8 mouse cellular contexts compared by ENCODE assay signal in the genomic region with DNA sequence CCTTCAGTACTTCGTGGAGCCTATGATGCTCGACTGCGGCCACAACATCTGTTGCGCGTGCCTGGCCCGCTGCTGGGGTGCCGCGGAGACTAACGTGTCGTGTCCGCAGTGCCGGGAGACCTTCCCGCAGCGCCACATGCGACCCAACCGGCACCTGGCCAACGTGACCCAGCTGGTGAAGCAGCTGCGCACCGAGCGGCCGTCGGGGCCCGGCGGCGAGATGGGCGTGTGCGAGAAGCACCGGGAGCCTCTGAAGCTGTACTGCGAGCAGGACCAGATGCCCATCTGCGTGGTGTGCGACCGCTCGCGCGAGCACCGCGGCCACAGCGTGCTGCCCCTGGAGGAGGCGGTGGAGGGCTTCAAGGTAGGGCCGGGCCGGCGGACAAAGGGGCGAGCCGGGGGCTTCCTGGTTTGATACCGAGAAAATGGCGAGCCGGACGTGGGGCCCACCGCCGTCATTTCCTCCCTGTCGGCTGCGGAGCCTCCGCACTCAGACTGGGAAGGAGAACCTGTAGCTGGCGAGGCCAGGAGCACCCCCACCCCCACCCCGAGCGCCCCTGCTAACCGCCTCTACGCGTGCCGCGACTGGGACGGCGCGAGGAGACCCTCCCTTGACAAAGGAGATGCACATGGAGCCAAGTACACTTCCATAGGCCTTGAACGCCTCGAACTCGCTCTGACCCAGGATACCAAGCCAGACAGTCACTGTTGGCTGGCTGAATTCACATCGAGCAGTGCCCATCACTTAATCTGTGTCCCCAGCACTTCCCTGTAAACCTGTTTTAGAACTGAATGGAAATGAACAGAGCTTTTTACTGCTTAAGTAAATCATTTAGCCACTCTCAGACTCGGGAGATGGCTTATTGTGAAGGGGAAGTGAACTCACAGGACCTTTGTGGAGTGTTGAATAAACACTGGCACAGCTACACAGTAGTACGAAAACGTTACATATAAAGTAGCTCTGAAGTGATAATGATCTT. TPM values are rescaled to one million over a fixed set of nuclear protein-coding genes. Genes with fewer than 3 reads are reported as not detected.
DNase-seq lines count a peak whose midpoint lies in the region; ATAC-seq and TF ChIP-seq lines count a peak whose summit lies in the region.

No protein-coding gene starts in this region.

- H3K9me3 ChIP-seq in intestine, postnatal 0 days (ENCODE audit: control insufficient read depth) = no peaks in the 10 kb centered on the region
- no peaks in the 10 kb centered on the region for H3K9me3 ChIP-seq in lung, embryonic 14.5 days (ENCODE audit: low read depth, low read length)
- H3K9me3 ChIP-seq in neural tube, embryonic 14.5 days (ENCODE audit: control insufficient read depth, low read length) = no peaks in the 10 kb centered on the region

- WGBS in intestine, postnatal 0 days = under 1% methylated on average over 66 of the region's 71 CpGs
- under 1% methylated on average over 71 of the region's 71 CpGs for WGBS in lung, embryonic 14.5 days
- WGBS in neural tube, embryonic 14.5 days = under 1% methylated on average over 65 of the region's 71 CpGs

- POLR2A ChIA-PET in Patski (lab: Charles Lee) = no interaction called here

- H3K4me3 ChIP-seq in C2C12 (ENCODE audit: insufficient read depth, poor library complexity, severe bottlenecking) = peak overlapping the region; percentile 82
- peak overlapping the region; percentile 98 for H3K4me3 ChIP-seq in intestine, postnatal 0 days (ENCODE audit: low read depth, low read length)
- H3K4me3 ChIP-seq in lung, embryonic 14.5 days (ENCODE audit: low read depth, low read length) = peak overlapping the region; percentile 100
- H3K4me3 ChIP-seq in neural tube, embryonic 14.5 days (ENCODE audit: low read depth, low read length) = peak overlapping the region; percentile 99

- H3ac ChIP-seq in C2C12 (ENCODE audit: control insufficient read depth, insufficient read length, low read depth) = peak overlapping the region; percentile 98

- peak; percentile 41 for ATAC-seq in Patski
- peak; percentile 48 for ATAC-seq in common myeloid progenitor, adult 5-6 weeks (replicated peaks; ENCODE audit: low read depth, poor library complexity, severe bottlenecking)
- peak; percentile 28 for ATAC-seq in intestine, postnatal 0 days
- ATAC-seq in lung, embryonic 14.5 days (ENCODE audit: insufficient read depth) = peak; percentile 48
- ATAC-seq in neural tube, embryonic 14.5 days (ENCODE audit: low read depth) = peak; percentile 63

- H3K27ac ChIP-seq in intestine, postnatal 0 days (ENCODE audit: low read depth, low read length) = peak overlapping the region; percentile 94
- H3K27ac ChIP-seq in lung, embryonic 14.5 days (ENCODE audit: low read depth) = peak overlapping the region; percentile 97
- H3K27ac ChIP-seq in neural tube, embryonic 14.5 days (ENCODE audit: low read depth, low read length) = peak overlapping the region; percentile 92

- no peak for TF ChIP-seq CTCF in C2C12 (IDR thresholded peaks at IDR 0.05; ENCODE audit: control insufficient read depth, insufficient read depth, insufficient read length)
- no peak for TF ChIP-seq CTCF in Patski (IDR thresholded peaks at IDR 0.05)
- peak; percentile 31 for TF ChIP-seq CTCF in intestine, postnatal 0 days (IDR thresholded peaks at IDR 0.05; ENCODE audit: low read depth)
- 0 out of 2 replicates have a peak, but pooled peaks have one; percentile 11 for TF ChIP-seq CTCF in lung, embryonic 14.5 days (IDR thresholded peaks at IDR 0.05; ENCODE audit: low read depth)

- in situ Hi-C loops in Patski (cut with MboI; ENCODE audit: low pct_unique_long_range_greater_than_20kb) = loop anchor here (10.0 kb wide), 1 partner anchor 544 kb away; the partner anchor contains the start of gene Hist1h2bm

- peaks cover 53% of the 10 kb centered on the region for H3K79me3 ChIP-seq in C2C12 (ENCODE audit: low read depth)

- peak overlapping the region; percentile 88 for H3K4me2 ChIP-seq in intestine, postnatal 0 days (replicated peaks; ENCODE audit: low read depth)
- H3K4me2 ChIP-seq in lung, embryonic 14.5 days = peak overlapping the region; percentile 89
- peak overlapping the region; percentile 84 for H3K4me2 ChIP-seq in neural tube, embryonic 14.5 days (ENCODE audit: low read depth, low read length)

- no peak for DNase-seq in Patski (ENCODE audit: low read depth, low spot score)
- peak; percentile 42 for DNase-seq in gastrocnemius, postnatal 25 days
- DNase-seq in lung, embryonic 14.5 days = peak; percentile 74
- DNase-seq in thymus, postnatal 14 days = peak; percentile 86

- H3K9ac ChIP-seq in intestine, postnatal 0 days (ENCODE audit: low read depth, low read length) = peak overlapping the region; percentile 86
- peak overlapping the region; percentile 96 for H3K9ac ChIP-seq in lung, embryonic 14.5 days
- peak overlapping the region; percentile 78 for H3K9ac ChIP-seq in neural tube, embryonic 14.5 days (replicated peaks; ENCODE audit: low read depth, low read length)

- peaks cover 60% of the 10 kb centered on the region for H3K79me2 ChIP-seq in C2C12 (ENCODE audit: control insufficient read depth, insufficient read depth)

- H3K36me3 ChIP-seq in C2C12 (ENCODE audit: control insufficient read depth, insufficient read depth) = peaks cover 41% of the 10 kb centered on the region
- peaks cover 29% of the 10 kb centered on the region for H3K36me3 ChIP-seq in intestine, postnatal 0 days (ENCODE audit: control insufficient read depth, insufficient read depth)
- H3K36me3 ChIP-seq in lung, embryonic 14.5 days (ENCODE audit: insufficient read depth) = peaks cover 42% of the 10 kb centered on the region
- H3K36me3 ChIP-seq in neural tube, embryonic 14.5 days (ENCODE audit: control insufficient read depth, insufficient read depth, low read length) = peaks cover 16% of the 10 kb centered on the region

- no peaks in the 10 kb centered on the region; the same call in 1 of the 2 replicates for H3K4me1 ChIP-seq in intestine, postnatal 0 days (replicated peaks; ENCODE audit: control insufficient read depth, insufficient read depth, low read length)
- H3K4me1 ChIP-seq in lung, embryonic 14.5 days (ENCODE audit: insufficient read depth) = peaks cover 13% of the 10 kb centered on the region; the same call in 1 of the 2 replicates
- peaks cover 16% of the 10 kb centered on the region for H3K4me1 ChIP-seq in neural tube, embryonic 14.5 days (ENCODE audit: control insufficient read depth, insufficient read depth, low read length)

- CTCF ChIA-PET in Patski (lab: Charles Lee) = interaction anchor here (0.8 to 2.0 kb wide), 4 partner anchors 9 to 20 kb away, joined by 3 to 5 read pairs (median 3); no protein-coding TSS in a partner anchor

- H3K27me3 ChIP-seq in C2C12 (ENCODE audit: control insufficient read depth, insufficient read depth, insufficient read length) = no peaks in the 10 kb centered on the region
- no peaks in the 10 kb centered on the region for H3K27me3 ChIP-seq in Patski
- no peaks in the 10 kb centered on the region for H3K27me3 ChIP-seq in intestine, postnatal 0 days (replicated peaks; ENCODE audit: control insufficient read depth, insufficient read depth, low read length)
- no peaks in the 10 kb centered on the region for H3K27me3 ChIP-seq in lung, embryonic 14.5 days (ENCODE audit: insufficient read depth, low read length)
- no peaks in the 10 kb centered on the region for H3K27me3 ChIP-seq in neural tube, embryonic 14.5 days (ENCODE audit: control insufficient read depth, insufficient read depth, low read length)

TF ChIP-seq in C2C12, 6 proteins besides CTCF, POLR2A, EP300 and RAD21:
- peak; percentile 11 for TF ChIP-seq MAX (IDR thresholded peaks at IDR 0.05)
- no peak for TF ChIP-seq USF1 (IDR thresholded peaks at IDR 0.05; ENCODE audit: low read depth)

RNA-seq across cellular contexts. Expression of gene Trim27, which starts 1.6 kb away (rescaled TPM):
- polyA plus RNA-seq in C2C12 (2012; fragmentation: generic; extraction: Trizol) (105 TPM), Patski (2021) (57.8 TPM)
- total RNA-seq in common myeloid progenitor, adult 5-6 weeks (2017) = 162 and 186 TPM in 2 replicates
- 10 to 100 TPM; 20.6 to 24.7 TPM for total RNA-seq in gastrocnemius, postnatal 25 days (2021)
- 51.1 and 53.2 TPM in 2 replicates for polyA plus RNA-seq in intestine, postnatal 0 days (2015; fragmentation: Nextera tagmentation; extraction: Ambion mirVana)
- 158 and 173 TPM in 2 replicates for polyA plus RNA-seq in lung, embryonic 14.5 days (2014; fragmentation: Nextera tagmentation; extraction: Ambion mirVana)
- 68.2 and 87.9 TPM in 2 replicates for polyA plus RNA-seq in neural tube, embryonic 14.5 days (2014; fragmentation: Nextera tagmentation; extraction: Ambion mirVana)

RNA-seq across cellular contexts. Expression of gene Olfr1368, which starts 35.2 kb away (rescaled TPM):
- polyA plus RNA-seq in C2C12 (2012; fragmentation: generic; extraction: Trizol) (not detected), Patski (2021) (not detected)
- total RNA-seq in common myeloid progenitor, adult 5-6 weeks (2017) = not detected in 2 replicates
- not detected for total RNA-seq in gastrocnemius, postnatal 25 days (2021)
- polyA plus RNA-seq in intestine, postnatal 0 days (2015; fragmentation: Nextera tagmentation; extraction: Ambion mirVana) = not detected in 2 replicates
- polyA plus RNA-seq in lung, embryonic 14.5 days (2014; fragmentation: Nextera tagmentation; extraction: Ambion mirVana) = not detected in 2 replicates
- polyA plus RNA-seq in neural tube, embryonic 14.5 days (2014; fragmentation: Nextera tagmentation; extraction: Ambion mirVana) = not detected in 2 replicates

RNA-seq across cellular contexts. Expression of gene Olfr263, which starts 51.4 kb away (rescaled TPM):
- polyA plus RNA-seq in C2C12 (2012; fragmentation: generic; extraction: Trizol) (not detected), Patski (2021) (not detected)
- total RNA-seq in common myeloid progenitor, adult 5-6 weeks (2017) = not detected in 2 replicates
- not detected for total RNA-seq in gastrocnemius, postnatal 25 days (2021)
- not detected in 2 replicates for polyA plus RNA-seq in intestine, postnatal 0 days (2015; fragmentation: Nextera tagmentation; extraction: Ambion mirVana)
- polyA plus RNA-seq in lung, embryonic 14.5 days (2014; fragmentation: Nextera tagmentation; extraction: Ambion mirVana) = not detected in 2 replicates
- polyA plus RNA-seq in neural tube, embryonic 14.5 days (2014; fragmentation: Nextera tagmentation; extraction: Ambion mirVana) = not detected in 2 replicates

Comparison
In these comparisons a context has a peak if more than half of its experiments do, and no peak if none do; other contexts are left out.
1. CTCF ChIP-seq: peak in intestine, postnatal 0 days (single experiment) and lung, embryonic 14.5 days (single experiment); none in C2C12 (single experiment) and Patski (single experiment).
2. Peak in every context shown above with its lines, with median percentiles within 50 percentile points of each other: H3K4me3 ChIP-seq, ATAC-seq, H3K27ac ChIP-seq, H3K4me2 ChIP-seq and H3K9ac ChIP-seq.